Mouse (Mus musculus) embryonic facial prominence, embryonic 11.5 days (tissue): Measurements from ENCODE around the gene Prg2. TPM values are rescaled to one million over a fixed set of nuclear protein-coding genes. Genes with fewer than 3 reads are reported as not detected.

ENCODE experiments used
- ATAC-seq: fragments of 200-750 bp; cut with Nextera tagmentation; replicated peaks from 2 replicates; pipeline ENCODE4 v1.8.0; 2017; ENCODE audit warnings: low read depth; ENCODE audit not compliant: insufficient number of reproducible peaks, low FRiP score, low TSS enrichment
- DNase-seq: peaks from one replicate; pipeline ENCODE4 v3.0.0-alpha.2; 2015; ENCODE audit warnings: low spot score
- H3K27ac ChIP-seq: fragments of 300-500 bp; sonication (generic); replicated peaks from 2 replicates; pipeline ENCODE4 v1.5.1; 2014; ENCODE audit warnings: mild to moderate bottlenecking, low read depth, low read length, control low read depth
- H3K27me3 ChIP-seq: fragments of 300-500 bp; sonication (generic); 2 replicates; pipeline ENCODE4 v1.6.1; 2014; ENCODE audit warnings: mild to moderate bottlenecking, low read length, moderate library complexity, mixed read lengths; ENCODE audit not compliant: control insufficient read depth, insufficient read depth
- H3K36me3 ChIP-seq: fragments of 300-500 bp; sonication (generic); replicated peaks from 2 replicates; pipeline ENCODE4 v1.6.1; 2014; ENCODE audit warnings: low read depth, mild to moderate bottlenecking, low read length, moderate library complexity, mixed read lengths; ENCODE audit not compliant: control insufficient read depth, insufficient read depth
- H3K4me1 ChIP-seq: fragments of 300-500 bp; sonication (generic); 2 replicates; pipeline ENCODE4 v1.6.1; 2014; ENCODE audit warnings: low read length, mixed read lengths; ENCODE audit not compliant: control insufficient read depth, insufficient read depth
- H3K4me2 ChIP-seq: fragments of 300-500 bp; sonication (generic); 2 replicates; pipeline ENCODE4 v1.6.1; 2014; ENCODE audit warnings: low read depth, mild to moderate bottlenecking, control low read depth, low read length, moderate library complexity
- H3K4me3 ChIP-seq: fragments of 300-500 bp; sonication (generic); 2 replicates; pipeline ENCODE4 v1.5.1; 2014; ENCODE audit warnings: low read depth, low read length, control low read depth
- H3K9ac ChIP-seq: fragments of 300-500 bp; sonication (generic); replicated peaks from 2 replicates; pipeline ENCODE4 v1.6.1; 2014; ENCODE audit warnings: mild to moderate bottlenecking, control low read depth, low read length
- H3K9me3 ChIP-seq: fragments of 300-500 bp; sonication (generic); replicated peaks from 2 replicates; pipeline ENCODE4 v1.6.1; 2016; ENCODE audit warnings: mild to moderate bottlenecking, low read length, inconsistent platforms, mixed read lengths; ENCODE audit not compliant: control insufficient read depth
- WGBS: fragments of 180-500 bp; shearing (Covaris S2); extraction: QIAGEN DNeasy Blood & Tissue Kit; methylation state at CpG from one replicate; pipeline ENCODE4 v1.1.7; 2014; 5-methylcytosine and 5-hydroxymethylcytosine counted together
- polyA plus RNA-seq: library from polyadenylated mRNA; unstranded; fragments of >200 nt; fragmentation: Nextera tagmentation; extraction: Ambion mirVana; gene quantifications from 2 replicates; pipeline ENCODE4 v1.2.1, GENCODE M21; 2014

Gene Prg2
- polyA plus RNA-seq, 1 experiment from 2014 or later: 0.60 TPM

GRCm38 (mm10) chr2:85004341-85004740, 24.1 kb downstream of the Prg2 start:
- no peaks in the 10 kb centered on the region for H3K9me3 ChIP-seq
- H3K36me3 ChIP-seq: no peaks in the 10 kb centered on the region
- no peak overlapping the region for H3K4me3 ChIP-seq
- no peak overlapping the region for H3K4me2 ChIP-seq
- H3K27ac ChIP-seq: no peak overlapping the region
- H3K27me3 ChIP-seq: no peaks in the 10 kb centered on the region
- no peaks in the 10 kb centered on the region for H3K4me1 ChIP-seq
- 92% methylated on average over 4 of the region's 4 CpGs for WGBS
- H3K9ac ChIP-seq: no peak overlapping the region
- ATAC-seq (no peak), DNase-seq (no peak)

GRCm38 (mm10) chr2:85006600-85006999, 26.3 kb downstream of the Prg2 start:
- H3K27me3 ChIP-seq: no peaks in the 10 kb centered on the region
- DNase-seq: no peak

GRCm38 (mm10) chr2:85007729-85008128, 27.5 kb downstream of the Prg2 start:
- DNase-seq (peak; percentile 53), ATAC-seq (no peak)
- Histone ChIP-seq H3K36me3 (no peaks in the 10 kb centered on the region), H3K4me3 (no peak overlapping the region), H3K27ac (no peak overlapping the region), H3K4me2 (no peak overlapping the region), H3K4me1 (no peaks in the 10 kb centered on the region), H3K27me3 (no peaks in the 10 kb centered on the region), H3K9me3 (no peaks in the 10 kb centered on the region), H3K9ac (no peak overlapping the region)
- 26% methylated on average over 4 of the region's 4 CpGs for WGBS

More at GRCm38 (mm10) chr2:85006600-85006999, 26.3 kb downstream of the Prg2 start:
- no peak overlapping the region for H3K4me3 ChIP-seq
- no peaks in the 10 kb centered on the region for H3K4me1 ChIP-seq
- H3K9me3 ChIP-seq: no peaks in the 10 kb centered on the region
- H3K4me2 ChIP-seq: no peak overlapping the region
- H3K27ac ChIP-seq: no peak overlapping the region
- no peak overlapping the region for H3K9ac ChIP-seq
- no peak for ATAC-seq
- no peaks in the 10 kb centered on the region for H3K36me3 ChIP-seq
- 80% methylated on average over 7 of the region's 7 CpGs for WGBS

GRCm38 (mm10) chr2:85009212-85009611, 29.0 kb downstream of the Prg2 start:
- H3K4me3 ChIP-seq: no peak overlapping the region
- ATAC-seq (no peak), DNase-seq (no peak)
- no peaks in the 10 kb centered on the region for H3K9me3 ChIP-seq
- no peaks in the 10 kb centered on the region for H3K27me3 ChIP-seq
- no peak overlapping the region for H3K4me2 ChIP-seq
- no peak overlapping the region for H3K9ac ChIP-seq
- H3K4me1 ChIP-seq: no peaks in the 10 kb centered on the region
- 79% methylated on average over 2 of the region's 2 CpGs for WGBS
- H3K36me3 ChIP-seq: no peaks in the 10 kb centered on the region
- H3K27ac ChIP-seq: no peak overlapping the region

- Histone ChIP-seq H3K4me1 (no peaks in the 10 kb centered on the region), H3K4me3 (no peak overlapping the region), H3K27me3 (no peaks in the 10 kb centered on the region), H3K9me3 (no peaks in the 10 kb centered on the region), H3K27ac (no peak overlapping the region), H3K36me3 (no peaks in the 10 kb centered on the region), H3K4me2 (no peak overlapping the region), H3K9ac (no peak overlapping the region)
- 65% methylated on average over 9 of the region's 9 CpGs for WGBS
- ATAC-seq (no peak), DNase-seq (peak; percentile 1)
Observed at GRCm38 (mm10) chr2:85011906-85012604, 31.8 kb downstream of the Prg2 start.

- Histone ChIP-seq H3K9ac (no peak overlapping the region), H3K9me3 (no peaks in the 10 kb centered on the region), H3K27me3 (no peaks in the 10 kb centered on the region), H3K27ac (no peak overlapping the region), H3K4me2 (no peak overlapping the region), H3K4me3 (no peak overlapping the region), H3K36me3 (no peaks in the 10 kb centered on the region), H3K4me1 (no peaks in the 10 kb centered on the region)
- ATAC-seq: no peak
- WGBS: 79% methylated on average over 14 of the region's 14 CpGs
- no peak for DNase-seq
Observed at GRCm38 (mm10) chr2:85012679-85013078, 32.4 kb downstream of the Prg2 start.

- no peaks in the 10 kb centered on the region for H3K9me3 ChIP-seq
- H3K4me1 ChIP-seq: no peaks in the 10 kb centered on the region
- H3K27me3 ChIP-seq: no peaks in the 10 kb centered on the region
- H3K9ac ChIP-seq: no peak overlapping the region
- DNase-seq: no peak
- no peak overlapping the region for H3K4me2 ChIP-seq
- ATAC-seq: no peak
- H3K27ac ChIP-seq: no peak overlapping the region
- WGBS: 82% methylated on average over 5 of the region's 5 CpGs
- no peaks in the 10 kb centered on the region for H3K36me3 ChIP-seq
- H3K4me3 ChIP-seq: no peak overlapping the region
Observed at GRCm38 (mm10) chr2:85013826-85014587, 33.7 kb downstream of the Prg2 start.

GRCm38 (mm10) chr2:85014588-85014982, 34.3 kb downstream of the Prg2 start:
- Histone ChIP-seq H3K27ac (no peak overlapping the region), H3K4me1 (no peaks in the 10 kb centered on the region), H3K9me3 (no peaks in the 10 kb centered on the region), H3K27me3 (no peaks in the 10 kb centered on the region), H3K4me2 (no peak overlapping the region), H3K4me3 (no peak overlapping the region), H3K36me3 (no peaks in the 10 kb centered on the region), H3K9ac (no peak overlapping the region)
- DNase-seq (no peak), ATAC-seq (no peak)
- WGBS: 71% methylated on average over 3 of the region's 3 CpGs
